8 mouse cellular contexts compared by ENCODE assay signal in genomic region chr1:34011051-34011677, GRCm38 (mm10).
DNase-seq lines count a peak whose midpoint lies in the region; ATAC-seq and TF ChIP-seq lines count a peak whose summit lies in the region.

No protein-coding gene starts in this region.

- H3K4me1 ChIP-seq in kidney, adult 2 months (ENCODE audit: control insufficient read depth, insufficient read depth, low read length), result peaks cover 3% of the 10 kb centered on the region; the same call in 1 of the 2 replicates
- H3K4me1 ChIP-seq in liver, adult 2 months (ENCODE audit: control insufficient read depth, insufficient read depth, low read length), result 0 out of 2 replicates have a peak, but pooled peaks cover 2% of the 10 kb centered on the region
- peaks cover 11% of the 10 kb centered on the region for H3K4me1 ChIP-seq in midbrain, postnatal 0 days (ENCODE audit: insufficient read depth, low read length)

- no peaks in the 10 kb centered on the region for H3K9me3 ChIP-seq in midbrain, postnatal 0 days (ENCODE audit: low read length)

- ATAC-seq in midbrain, postnatal 0 days (ENCODE audit: low FRiP score), result peak; percentile 88

- peak overlapping the region; percentile 44 for H3K9ac ChIP-seq in liver, adult 2 months (ENCODE audit: low read depth, low read length)
- peak overlapping the region; percentile 79 for H3K9ac ChIP-seq in midbrain, postnatal 0 days (replicated peaks; ENCODE audit: low read length, poor library complexity, severe bottlenecking)

- TF ChIP-seq POLR2A in kidney, adult 2 months (IDR thresholded peaks at IDR 0.05; ENCODE audit: low read depth, low read length), result no peak
- TF ChIP-seq POLR2A in liver, adult 2 months (IDR thresholded peaks at IDR 0.05; ENCODE audit: extremely low read depth, insufficient read depth, low read length), result no peak

- peak overlapping the region; percentile 80 for H3K4me3 ChIP-seq in kidney, adult 2 months (ENCODE audit: insufficient read depth, low read depth, low read length)
- H3K4me3 ChIP-seq in liver, adult 2 months (ENCODE audit: insufficient read depth, low read depth, low read length), result peak overlapping the region; percentile 72
- peak overlapping the region; percentile 80 for H3K4me3 ChIP-seq in midbrain, postnatal 0 days (ENCODE audit: low read depth, low read length)

- H3K27me3 ChIP-seq in kidney, adult 2 months (replicated peaks; ENCODE audit: control insufficient read depth, insufficient read depth, low read length), result no peaks in the 10 kb centered on the region; the same call in 1 of the 2 replicates
- no peaks in the 10 kb centered on the region for H3K27me3 ChIP-seq in liver, adult 2 months (ENCODE audit: control insufficient read depth, insufficient read depth, low read length)
- H3K27me3 ChIP-seq in midbrain, postnatal 0 days (ENCODE audit: insufficient read depth, low read length), result no peaks in the 10 kb centered on the region

- H3K4me2 ChIP-seq in midbrain, postnatal 0 days (ENCODE audit: low read depth, low read length, poor library complexity, severe bottlenecking), result peak overlapping the region; percentile 87

- whole genome bisulfite sequencing in kidney, adult 2 months, result under 1% methylated on average over 45 of the region's 47 CpGs
- WGBS in liver, adult 2 months, result 1% methylated on average over 45 of the region's 47 CpGs
- WGBS in midbrain, postnatal 0 days, result 0% methylated on average over 42 of the region's 47 CpGs

- peak; percentile 25; the same call in 1 of the 2 replicates for TF ChIP-seq CTCF in kidney, adult 2 months (conservative IDR thresholded peaks at IDR 0.05; ENCODE audit: insufficient read depth, insufficient read length, low read depth, low read length)
- peak; percentile 17; the same call in 1 of the 2 replicates for TF ChIP-seq CTCF in liver, adult 2 months (IDR thresholded peaks at IDR 0.05; ENCODE audit: low read depth, low read length)
- peak; percentile 44 for TF ChIP-seq CTCF in midbrain, postnatal 0 days (IDR thresholded peaks at IDR 0.05)

- H3K79me2 ChIP-seq in liver, adult 2 months (ENCODE audit: control insufficient read depth, insufficient read depth, low read length), result no peaks in the 10 kb centered on the region

- H3K27ac ChIP-seq in kidney, adult 2 months (ENCODE audit: insufficient read depth, low read depth, low read length), result no peak overlapping the region
- H3K27ac ChIP-seq in liver, adult 2 months (replicated peaks; ENCODE audit: insufficient read depth, low read depth, low read length), result no peak overlapping the region
- H3K27ac ChIP-seq in midbrain, postnatal 0 days (ENCODE audit: low read depth, low read length), result peak overlapping the region; percentile 71

- no peaks in the 10 kb centered on the region for H3K36me3 ChIP-seq in kidney, adult 2 months (ENCODE audit: control insufficient read depth, insufficient read depth, low read length)
- no peaks in the 10 kb centered on the region for H3K36me3 ChIP-seq in liver, adult 2 months (ENCODE audit: control insufficient read depth, insufficient read depth, low read length)
- no peaks in the 10 kb centered on the region for H3K36me3 ChIP-seq in midbrain, postnatal 0 days (ENCODE audit: insufficient read depth, low read length)

- DNase-seq in layer of hippocampus, adult 11-12 months (ENCODE audit: low spot score), result peak; percentile 65
- DNase-seq in layer of hippocampus, adult 9-10 months (ENCODE audit: low spot score), result no peak
- DNase-seq in embryo, embryonic 9.5 days (ENCODE audit: extremely low spot score), result peak; percentile 75
- peak; percentile 72 for DNase-seq in heart, adult 8-10 months (ENCODE audit: low spot score)
- peak; percentile 59 for DNase-seq in kidney, adult 2 months
- no peak for DNase-seq in liver, adult 2 months (ENCODE audit: extremely low read depth, low read depth, low spot score)
- peak; percentile 74 for DNase-seq in midbrain, postnatal 0 days (ENCODE audit: low spot score)
- peak; percentile 16 to 69 for DNase-seq in spleen, postnatal 4 days (ENCODE audit: low spot score in 2 of 2)

Comparison
In these comparisons a context has a peak if more than half of its experiments do, and no peak if none do; other contexts are left out.
1. DNase-seq: peak in layer of hippocampus, adult 11-12 months (single experiment), embryo, embryonic 9.5 days (single experiment), heart, adult 8-10 months (single experiment), kidney, adult 2 months (single experiment), midbrain, postnatal 0 days (single experiment) and spleen, postnatal 4 days (2 of 2); none in layer of hippocampus, adult 9-10 months (single experiment) and liver, adult 2 months (single experiment).
2. Peak in every context shown above with its lines, with median percentiles within 50 percentile points of each other: H3K4me3 ChIP-seq and CTCF ChIP-seq.